Mouse (Mus musculus) heart, postnatal 0 days (tissue): ENCODE results near the gene Pou4f1. TPM values are rescaled to one million over a fixed set of nuclear protein-coding genes. Genes with fewer than 3 reads are reported as not detected.

Experiments used
- ATAC-seq: fragments of 200-750 bp; cut with Nextera tagmentation; 2 replicates; pipeline ENCODE4 v1.8.0; 2017; ENCODE audit warnings: low read depth, moderate number of reproducible peaks, moderate library complexity; ENCODE audit not compliant: insufficient read depth
- DNase-seq: peaks from one replicate; pipeline ENCODE4 v3.0.0-alpha.2; 2016; ENCODE audit warnings: low spot score
- H3K27ac ChIP-seq: fragments of 300-500 bp; sonication (generic); 2 replicates; pipeline ENCODE4 v1.5.1; 2014; ENCODE audit warnings: low read depth, mild to moderate bottlenecking
- H3K27me3 ChIP-seq: fragments of 300-500 bp; sonication (generic); 2 replicates; pipeline ENCODE4 v1.6.1; 2014; ENCODE audit warnings: low read length, mixed read lengths; ENCODE audit not compliant: control insufficient read depth, insufficient read depth
- H3K36me3 ChIP-seq: fragments of 300-500 bp; sonication (generic); replicated peaks from 2 replicates; pipeline ENCODE4 v1.6.1; 2014; ENCODE audit warnings: low read length, mixed read lengths; ENCODE audit not compliant: control insufficient read depth, insufficient read depth
- H3K4me1 ChIP-seq: fragments of 300-500 bp; sonication (generic); 2 replicates; pipeline ENCODE4 v1.6.1; 2014; ENCODE audit warnings: antibody characterized with exemption; ENCODE audit not compliant: control insufficient read depth, insufficient read depth
- H3K4me2 ChIP-seq: fragments of 300-500 bp; sonication (generic); 2 replicates; pipeline ENCODE4 v1.6.1; 2014; ENCODE audit warnings: low read depth, mild to moderate bottlenecking, low read length, moderate library complexity
- H3K4me3 ChIP-seq: fragments of 300-500 bp; sonication (generic); 2 replicates; pipeline ENCODE4 v1.5.1; 2014; ENCODE audit warnings: low read depth, low read length
- H3K9ac ChIP-seq: fragments of 300-500 bp; sonication (generic); replicated peaks from 2 replicates; pipeline ENCODE4 v1.6.1; 2014; ENCODE audit warnings: low read depth, low read length, mixed read lengths
- H3K9me3 ChIP-seq: fragments of 300-500 bp; sonication (generic); replicated peaks from 2 replicates; pipeline ENCODE4 v1.6.1; 2016; ENCODE audit warnings: low read length; ENCODE audit not compliant: control insufficient read depth
- CTCF ChIP-seq: IDR thresholded peaks from 2 replicates; pipeline ENCODE4 v1.5.1; 2016; ENCODE audit warnings: antibody characterized with exemption, control low read depth, low read depth
- EP300 ChIP-seq: IDR thresholded peaks from 2 replicates; pipeline ENCODE4 v1.6.1; 2016; ENCODE audit warnings: antibody characterized with exemption, low read depth
- WGBS: fragments of 180-500 bp; shearing (Covaris S2); extraction: QIAGEN DNeasy Blood & Tissue Kit; methylation state at CpG from one replicate; pipeline ENCODE4 v1.1.7; 2014; 5-methylcytosine and 5-hydroxymethylcytosine counted together
- polyA plus RNA-seq: library from polyadenylated mRNA; unstranded; fragments of >200 nt; fragmentation: Nextera tagmentation; extraction: Ambion mirVana; gene quantifications from 2 replicates; pipeline ENCODE4 v1.2.1, GENCODE M21; 2015
- total RNA-seq: library from RNA; depleted of rRNA; stranded (reverse); fragments of >200 nt; gene quantifications from 2 replicates; pipeline ENCODE4 v1.2.3, GENCODE M21; 2014; ENCODE audit warnings: low replicate concordance

Gene Pou4f1
- total and polyA plus RNA-seq, 2 experiments from 2014 or later: 0.23 TPM; not detected in 1

GRCm38 (mm10) chr14:104475438-104475837 lies 7.6 kb upstream of the Pou4f1 start:
- peaks cover 59% of the 10 kb centered on the region for H3K27me3 ChIP-seq
- no peak for DNase-seq

GRCm38 (mm10) chr14:104468623-104468970 lies 798 bp upstream of the Pou4f1 start:
- Histone ChIP-seq H3K9me3 (no peaks in the 10 kb centered on the region), H3K27me3 (peaks cover 94% of the 10 kb centered on the region), H3K36me3 (no peaks in the 10 kb centered on the region), H3K4me1 (peaks cover 17% of the 10 kb centered on the region), H3K9ac (no peak overlapping the region), H3K4me3 (no peak overlapping the region), H3K27ac (no peak overlapping the region), H3K4me2 (no peak overlapping the region)
- DNase-seq: no peak
- TF ChIP-seq CTCF: no peak
- no peak for TF ChIP-seq EP300
- ATAC-seq: no peak
- WGBS: 9% methylated on average over 6 of the region's 6 CpGs

More at GRCm38 (mm10) chr14:104475438-104475837, 7.6 kb upstream of the Pou4f1 start:
- 87% methylated on average over 1 of the region's 1 CpGs for WGBS
- H3K36me3 ChIP-seq: peaks cover 21% of the 10 kb centered on the region
- no peak overlapping the region for H3K4me2 ChIP-seq
- peaks cover 14% of the 10 kb centered on the region; the same call in 1 of the 2 replicates for H3K4me1 ChIP-seq
- H3K27ac ChIP-seq: no peak overlapping the region
- H3K9me3 ChIP-seq: no peaks in the 10 kb centered on the region
- ATAC-seq: no peak
- TF ChIP-seq EP300 (no peak), CTCF (no peak)
- H3K9ac ChIP-seq: no peak overlapping the region
- no peak overlapping the region for H3K4me3 ChIP-seq

- Histone ChIP-seq H3K9me3 (no peaks in the 10 kb centered on the region), H3K4me2 (peak overlapping the region; percentile 72), H3K36me3 (no peaks in the 10 kb centered on the region), H3K4me1 (peaks cover 10% of the 10 kb centered on the region; the same call in 1 of the 2 replicates), H3K4me3 (peak overlapping the region; percentile 53), H3K27ac (no peak overlapping the region), H3K9ac (no peak overlapping the region), H3K27me3 (peaks cover 93% of the 10 kb centered on the region)
- no peak for DNase-seq
- peak; percentile 22 for ATAC-seq
- TF ChIP-seq CTCF (no peak), EP300 (no peak)
- WGBS: under 1% methylated on average over 98 of the region's 101 CpGs
Measured at GRCm38 (mm10) chr14:104467133-104467965, 450 bp downstream of the Pou4f1 start.

GRCm38 (mm10) chr14:104466557-104466956 lies 1.2 kb downstream of the Pou4f1 start:
- Histone ChIP-seq H3K4me2 (peak overlapping the region; percentile 72), H3K27ac (no peak overlapping the region), H3K9ac (no peak overlapping the region), H3K4me1 (peaks cover 8% of the 10 kb centered on the region; the same call in 1 of the 2 replicates), H3K9me3 (no peaks in the 10 kb centered on the region), H3K36me3 (no peaks in the 10 kb centered on the region), H3K27me3 (peaks cover 92% of the 10 kb centered on the region), H3K4me3 (peak overlapping the region; percentile 53; the same call in 1 of the 2 replicates)
- DNase-seq: no peak
- no peak for ATAC-seq
- under 1% methylated on average over 21 of the region's 43 CpGs for WGBS
- TF ChIP-seq CTCF: no peak
- no peak for TF ChIP-seq EP300

GRCm38 (mm10) chr14:104465483-104466235 lies 2.1 kb downstream of the Pou4f1 start:
- Histone ChIP-seq H3K9ac (no peak overlapping the region), H3K4me1 (peaks cover 8% of the 10 kb centered on the region; the same call in 1 of the 2 replicates), H3K4me2 (peak overlapping the region; percentile 35), H3K4me3 (peak overlapping the region; percentile 34), H3K27ac (no peak overlapping the region), H3K36me3 (no peaks in the 10 kb centered on the region), H3K9me3 (no peaks in the 10 kb centered on the region), H3K27me3 (peaks cover 92% of the 10 kb centered on the region)
- TF ChIP-seq CTCF: no peak
- TF ChIP-seq EP300: no peak
- no peak for DNase-seq
- WGBS: 1% methylated on average over 61 of the region's 64 CpGs
- ATAC-seq: no peak
